Mouse (Mus musculus) forebrain, embryonic 12.5 days (tissue): ENCODE results near the gene Wdr5b. TPM values are rescaled to one million over a fixed set of nuclear protein-coding genes. Genes with fewer than 3 reads are reported as not detected.
"Not testable (repeated sequence)": the region's sequence is repeated elsewhere in the genome, so short reads cannot be mapped to it uniquely, and the experiment has no call there.

Source experiments
- ATAC-seq: fragments of 200-750 bp; cut with Nextera tagmentation; 2 replicates; pipeline ENCODE4 v1.8.0; 2017; ENCODE audit warnings: moderate TSS enrichment; ENCODE audit not compliant: low FRiP score
- H3K27ac ChIP-seq: fragments of 300-500 bp; sonication (generic); 2 replicates; pipeline ENCODE4 v1.5.1; 2016; ENCODE audit warnings: mild to moderate bottlenecking
- H3K27me3 ChIP-seq: fragments of 300-500 bp; sonication (generic); 2 replicates; pipeline ENCODE4 v1.6.1; 2016; ENCODE audit warnings: mild to moderate bottlenecking
- H3K36me3 ChIP-seq: fragments of 300-500 bp; sonication (generic); replicated peaks from 2 replicates; pipeline ENCODE4 v1.6.1; 2016; ENCODE audit warnings: mild to moderate bottlenecking
- H3K4me1 ChIP-seq: fragments of 300-500 bp; sonication (generic); 2 replicates; pipeline ENCODE4 v1.6.1; 2016
- H3K4me2 ChIP-seq: fragments of 300-500 bp; sonication (generic); 2 replicates; pipeline ENCODE4 v1.6.1; 2016; ENCODE audit warnings: mild to moderate bottlenecking, moderate library complexity
- H3K4me3 ChIP-seq: fragments of 300-500 bp; sonication (generic); replicated peaks from 2 replicates; pipeline ENCODE4 v1.5.1; 2016; ENCODE audit warnings: mild to moderate bottlenecking
- H3K9ac ChIP-seq: fragments of 300-500 bp; sonication (generic); 2 replicates; pipeline ENCODE4 v1.6.1; 2016; ENCODE audit warnings: mild to moderate bottlenecking
- H3K9me3 ChIP-seq: fragments of 300-500 bp; sonication (generic); 2 replicates; pipeline ENCODE4 v1.6.1; 2016
- WGBS: fragments of 180-500 bp; shearing (Covaris S2); methylation state at CpG from one replicate; pipeline ENCODE4 v1.1.7; 2016; 5-methylcytosine and 5-hydroxymethylcytosine counted together
- polyA plus RNA-seq: library from polyadenylated mRNA; unstranded; fragments of >200 nt; fragmentation: Nextera tagmentation; extraction: Ambion mirVana; gene quantifications from 2 replicates; pipeline ENCODE4 v1.2.1, GENCODE M21; 2016

Wdr5b gene
- 12.1 TPM in 2 replicates for polyA plus RNA-seq

GRCm38 (mm10) chr16:36040640-36041624, at the start of gene Wdr5b:
TSS of gene Wdr5b (plus strand) at chr16:36041190.
- H3K36me3 ChIP-seq, result peaks cover 34% of the 10 kb centered on the region

GRCm38 (mm10) chr16:35992391-35992790, 48.6 kb upstream of the Wdr5b start:
- Histone ChIP-seq H3K4me2 (no peak overlapping the region), H3K4me3 (no peak overlapping the region), H3K9ac (no peak overlapping the region), H3K4me1 (no peaks in the 10 kb centered on the region), H3K36me3 (no peaks in the 10 kb centered on the region), H3K27me3 (no peaks in the 10 kb centered on the region), H3K9me3 (no peaks in the 10 kb centered on the region), H3K27ac (no peak overlapping the region)
- ATAC-seq, result no peak
- WGBS, result 95% methylated on average over 1 of the region's 1 CpGs

More at GRCm38 (mm10) chr16:36040640-36041624, at the start of gene Wdr5b:
- Histone ChIP-seq H3K4me3 (peak within 1 kb of the TSS; percentile 63), H3K9ac (peak within 1 kb of the TSS; percentile 72), H3K27ac (peak within 1 kb of the TSS; percentile 66), H3K4me1 (peaks cover 18% of the 10 kb centered on the region), H3K9me3 (no peaks in the 10 kb centered on the region), H3K4me2 (peak within 1 kb of the TSS; percentile 73), H3K27me3 (no peaks in the 10 kb centered on the region)
- 2% methylated on average over 39 of the region's 39 CpGs for WGBS
- ATAC-seq, result peak; percentile 96

- H3K4me1 ChIP-seq, result no peaks in the 10 kb centered on the region
- H3K27ac ChIP-seq, result no peak overlapping the region
- WGBS, result 82% methylated on average over 3 of the region's 3 CpGs
- no peak for ATAC-seq
- no peak overlapping the region for H3K4me3 ChIP-seq
- no peaks in the 10 kb centered on the region for H3K9me3 ChIP-seq
- no peaks in the 10 kb centered on the region for H3K27me3 ChIP-seq
- no peaks in the 10 kb centered on the region for H3K36me3 ChIP-seq
- H3K9ac ChIP-seq, result no peak overlapping the region
- no peak overlapping the region for H3K4me2 ChIP-seq
Measured at GRCm38 (mm10) chr16:35993316-35993715, 47.7 kb upstream of the Wdr5b start.

GRCm38 (mm10) chr16:35998852-35999251, 42.1 kb upstream of the Wdr5b start:
- H3K4me3 ChIP-seq, H3K27ac ChIP-seq, H3K9me3 ChIP-seq, H3K4me2 ChIP-seq, H3K4me1 ChIP-seq, ATAC-seq, H3K27me3 ChIP-seq, H3K9ac ChIP-seq: not testable (repeated sequence)
- WGBS, result 91% methylated on average over 4 of the region's 4 CpGs
- H3K36me3 ChIP-seq, result peaks cover 10% of the 10 kb centered on the region; the same call in 1 of the 2 replicates

GRCm38 (mm10) chr16:36008396-36008795, 32.6 kb upstream of the Wdr5b start:
- Histone ChIP-seq H3K4me1 (no peaks in the 10 kb centered on the region), H3K9me3 (no peaks in the 10 kb centered on the region), H3K36me3 (peaks cover 24% of the 10 kb centered on the region), H3K27ac (no peak overlapping the region), H3K9ac (no peak overlapping the region), H3K27me3 (no peaks in the 10 kb centered on the region), H3K4me3 (no peak overlapping the region), H3K4me2 (no peak overlapping the region)
- no peak for ATAC-seq
- 93% methylated on average over 3 of the region's 3 CpGs for WGBS

- WGBS, result 100% methylated on average over 1 of the region's 1 CpGs
- H3K9me3 ChIP-seq, result no peaks in the 10 kb centered on the region
- H3K4me2 ChIP-seq, result no peak overlapping the region
- H3K9ac ChIP-seq, result no peak overlapping the region
- H3K36me3 ChIP-seq, result peaks cover 35% of the 10 kb centered on the region
- H3K27ac ChIP-seq, result no peak overlapping the region
- H3K4me1 ChIP-seq, result no peaks in the 10 kb centered on the region
- no peak for ATAC-seq
- H3K27me3 ChIP-seq, result no peaks in the 10 kb centered on the region
- H3K4me3 ChIP-seq, result no peak overlapping the region
Measured at GRCm38 (mm10) chr16:36016335-36016734, 24.7 kb upstream of the Wdr5b start.

GRCm38 (mm10) chr16:36028120-36028519, 12.9 kb upstream of the Wdr5b start:
- H3K9ac ChIP-seq, H3K4me2 ChIP-seq, H3K9me3 ChIP-seq, ATAC-seq, H3K27me3 ChIP-seq, H3K4me1 ChIP-seq, H3K4me3 ChIP-seq, H3K27ac ChIP-seq: not testable (repeated sequence)
- peaks cover 49% of the 10 kb centered on the region for H3K36me3 ChIP-seq
- 91% methylated on average over 1 of the region's 2 CpGs for WGBS

GRCm38 (mm10) chr16:36041625-36042020, 633 bp downstream of the Wdr5b start:
- H3K27ac ChIP-seq, result peak overlapping the region; percentile 66
- H3K36me3 ChIP-seq, result peaks cover 39% of the 10 kb centered on the region
- no peaks in the 10 kb centered on the region for H3K9me3 ChIP-seq
- H3K4me1 ChIP-seq, result peaks cover 18% of the 10 kb centered on the region
- H3K27me3 ChIP-seq, result no peaks in the 10 kb centered on the region
- WGBS, result 31% methylated on average over 11 of the region's 11 CpGs
- H3K9ac ChIP-seq, result peak overlapping the region; percentile 72
- peak overlapping the region; percentile 63 for H3K4me3 ChIP-seq
- peak overlapping the region; percentile 73 for H3K4me2 ChIP-seq
- ATAC-seq, result no peak

GRCm38 (mm10) chr16:36043073-36043472, 2.1 kb downstream of the Wdr5b start:
- Histone ChIP-seq H3K36me3 (peaks cover 52% of the 10 kb centered on the region), H3K4me3 (no peak overlapping the region), H3K9me3 (no peaks in the 10 kb centered on the region), H3K27ac (no peak overlapping the region), H3K9ac (no peak overlapping the region), H3K4me2 (no peak overlapping the region), H3K27me3 (no peaks in the 10 kb centered on the region), H3K4me1 (peaks cover 18% of the 10 kb centered on the region)
- 89% methylated on average over 10 of the region's 10 CpGs for WGBS
- ATAC-seq, result no peak

- Histone ChIP-seq H3K4me2 (no peak overlapping the region), H3K27ac (no peak overlapping the region), H3K9me3 (no peaks in the 10 kb centered on the region), H3K27me3 (no peaks in the 10 kb centered on the region), H3K4me1 (peaks cover 18% of the 10 kb centered on the region), H3K36me3 (peaks cover 61% of the 10 kb centered on the region), H3K4me3 (no peak overlapping the region), H3K9ac (no peak overlapping the region)
- WGBS, result 83% methylated on average over 4 of the region's 4 CpGs
- no peak for ATAC-seq
Measured at GRCm38 (mm10) chr16:36043964-36044363, 3.0 kb downstream of the Wdr5b start.

GRCm38 (mm10) chr16:36047538-36047937, 6.5 kb downstream of the Wdr5b start:
- WGBS, result 91% methylated on average over 4 of the region's 4 CpGs
- no peak overlapping the region for H3K27ac ChIP-seq
- peaks cover 1% of the 10 kb centered on the region for H3K4me1 ChIP-seq
- ATAC-seq, result no peak
- H3K36me3 ChIP-seq, result peaks cover 90% of the 10 kb centered on the region
- H3K27me3 ChIP-seq, result no peaks in the 10 kb centered on the region
- no peak overlapping the region for H3K4me3 ChIP-seq
- no peak overlapping the region for H3K9ac ChIP-seq
- H3K4me2 ChIP-seq, result no peak overlapping the region
- H3K9me3 ChIP-seq, result no peaks in the 10 kb centered on the region

GRCm38 (mm10) chr16:36051491-36051890, 10.5 kb downstream of the Wdr5b start:
- Histone ChIP-seq H3K9ac (no peak overlapping the region), H3K27me3 (no peaks in the 10 kb centered on the region), H3K36me3 (peaks cover 66% of the 10 kb centered on the region), H3K4me1 (no peaks in the 10 kb centered on the region), H3K27ac (no peak overlapping the region), H3K9me3 (no peaks in the 10 kb centered on the region), H3K4me2 (no peak overlapping the region), H3K4me3 (no peak overlapping the region)
- 87% methylated on average over 6 of the region's 6 CpGs for WGBS
- no peak for ATAC-seq
